8 mouse cellular contexts compared by ENCODE assay signal in genomic region chr13:24816125-24817092, GRCm38 (mm10). TPM values are rescaled to one million over a fixed set of nuclear protein-coding genes. Genes with fewer than 3 reads are reported as not detected.
DNase-seq lines count a peak whose midpoint lies in the region; ATAC-seq lines count a peak whose summit lies in the region.

No protein-coding gene starts in this region.

- intact Hi-C loops in left cerebral cortex, postnatal 36 days (cut with DNase I) = no loop called here

- no peaks in the 10 kb centered on the region for H3K27me3 ChIP-seq in heart, embryonic 13.5 days (replicated peaks)

- no peak for DNase-seq in heart, adult 9 months (ENCODE audit: low spot score in 2 of 2)
- peak; percentile 73 for DNase-seq in kidney, adult 9 months
- no peak for DNase-seq in left cerebral cortex, adult 8-10 months (ENCODE audit: low spot score in 2 of 2)
- DNase-seq in left cerebral cortex, postnatal 36 days (ENCODE audit: low spot score in 2 of 2) = no peak
- DNase-seq in frontal cortex, postnatal 14 days (ENCODE audit: low spot score in 2 of 2) = no peak

- 0 out of 2 replicates have a peak, but pooled peaks have one; percentile 37 for ATAC-seq in heart, embryonic 13.5 days (ENCODE audit: extremely low read depth, insufficient number of reproducible peaks, low FRiP score, low TSS enrichment)
- ATAC-seq in erythroid progenitor cell, adult 5-6 weeks (replicated peaks; ENCODE audit: low FRiP score, poor library complexity, severe bottlenecking) = peak; percentile 48; the same call in 1 of the 2 replicates
- ATAC-seq in megakaryocyte-erythroid progenitor cell, adult 5-6 weeks (replicated peaks; ENCODE audit: low FRiP score, low TSS enrichment, poor library complexity, severe bottlenecking) = peak; percentile 45

- H3K27ac ChIP-seq in heart, embryonic 13.5 days (replicated peaks) = no peak overlapping the region

- no peak overlapping the region for H3K4me2 ChIP-seq in heart, embryonic 13.5 days

- no peaks in the 10 kb centered on the region for H3K4me1 ChIP-seq in heart, embryonic 13.5 days

- no peaks in the 10 kb centered on the region for H3K9me3 ChIP-seq in heart, embryonic 13.5 days

- 61% methylated on average over 4 of the region's 4 CpGs for WGBS in heart, embryonic 13.5 days

- H3K4me3 ChIP-seq in heart, embryonic 13.5 days = no peak overlapping the region

- H3K36me3 ChIP-seq in heart, embryonic 13.5 days = peaks cover 85% of the 10 kb centered on the region

- H3K9ac ChIP-seq in heart, embryonic 13.5 days = no peak overlapping the region

RNA-seq across cellular contexts. Expression of gene Acot13, which starts 14.9 kb away (rescaled TPM):
- 210 and 242 TPM in 2 replicates for polyA plus RNA-seq in heart, embryonic 13.5 days (2015; fragmentation: Nextera tagmentation; extraction: Ambion mirVana)
- total RNA-seq in erythroid progenitor cell, adult 5-6 weeks (2015; ENCODE audit: low replicate concordance) = 18.0 and 24.1 TPM in 2 replicates
- total RNA-seq in erythroid progenitor cell, adult 5-6 weeks (2017; ENCODE audit: low replicate concordance) = 22.7 and 26.2 TPM in 2 replicates
- 39.4 and 69.5 TPM in 2 replicates for total RNA-seq in megakaryocyte-erythroid progenitor cell, adult 5-6 weeks (2014; fragmentation: Nextera tagmentation)
- 80.5 and 87.5 TPM in 2 replicates for total RNA-seq in megakaryocyte-erythroid progenitor cell, adult 5-6 weeks (2017)
- total RNA-seq in left cerebral cortex, adult 8-10 months (2022) = 10 to 100 TPM; 83.7 to 90.3 (median 87.8) TPM
- 10 to 100 TPM; 81.0 to 89.7 TPM for total RNA-seq in left cerebral cortex, postnatal 36 days (2021)

RNA-seq across cellular contexts. Expression of gene BC005537, which starts 15.0 kb away (rescaled TPM):
- polyA plus RNA-seq in heart, embryonic 13.5 days (2015; fragmentation: Nextera tagmentation; extraction: Ambion mirVana) = 8.5 and 10.5 TPM in 2 replicates
- total RNA-seq in erythroid progenitor cell, adult 5-6 weeks (2015; ENCODE audit: low replicate concordance) = 101 and 125 TPM in 2 replicates
- total RNA-seq in erythroid progenitor cell, adult 5-6 weeks (2017; ENCODE audit: low replicate concordance) = 68.5 and 78.0 TPM in 2 replicates
- total RNA-seq in megakaryocyte-erythroid progenitor cell, adult 5-6 weeks (2014; fragmentation: Nextera tagmentation) = 91.9 and 121 TPM in 2 replicates
- total RNA-seq in megakaryocyte-erythroid progenitor cell, adult 5-6 weeks (2017) = 42.4 and 44.0 TPM in 2 replicates
- total RNA-seq in left cerebral cortex, adult 8-10 months (2022) = 100 to 1,000 TPM; 134 to 163 (median 147) TPM
- total RNA-seq in left cerebral cortex, postnatal 36 days (2021) = 100 to 1,000 TPM; 156 to 161 TPM

RNA-seq across cellular contexts. Expression of gene Tdp2, which starts 15.1 kb away (rescaled TPM):
- polyA plus RNA-seq in heart, embryonic 13.5 days (2015; fragmentation: Nextera tagmentation; extraction: Ambion mirVana) = 30.4 and 34.0 TPM in 2 replicates
- 40.0 and 51.6 TPM in 2 replicates for total RNA-seq in erythroid progenitor cell, adult 5-6 weeks (2015; ENCODE audit: low replicate concordance)
- total RNA-seq in erythroid progenitor cell, adult 5-6 weeks (2017; ENCODE audit: low replicate concordance) = 22.4 and 54.9 TPM in 2 replicates
- 61.6 and 87.7 TPM in 2 replicates for total RNA-seq in megakaryocyte-erythroid progenitor cell, adult 5-6 weeks (2014; fragmentation: Nextera tagmentation)
- 61.8 and 64.1 TPM in 2 replicates for total RNA-seq in megakaryocyte-erythroid progenitor cell, adult 5-6 weeks (2017)
- 10 to 100 TPM; 19.9 to 25.0 (median 21.5) TPM for total RNA-seq in left cerebral cortex, adult 8-10 months (2022)
- total RNA-seq in left cerebral cortex, postnatal 36 days (2021) = 10 to 100 TPM; 19.0 to 21.6 TPM

RNA-seq across cellular contexts. Expression of gene D130043K22Rik, which starts 28.5 kb away (rescaled TPM):
- 0.05 and 0.20 TPM in 2 replicates for polyA plus RNA-seq in heart, embryonic 13.5 days (2015; fragmentation: Nextera tagmentation; extraction: Ambion mirVana)
- not detected in 2 replicates for total RNA-seq in erythroid progenitor cell, adult 5-6 weeks (2015; ENCODE audit: low replicate concordance)
- total RNA-seq in erythroid progenitor cell, adult 5-6 weeks (2017; ENCODE audit: low replicate concordance) = not detected in 2 replicates
- not detected in 2 replicates for total RNA-seq in megakaryocyte-erythroid progenitor cell, adult 5-6 weeks (2014; fragmentation: Nextera tagmentation)
- total RNA-seq in megakaryocyte-erythroid progenitor cell, adult 5-6 weeks (2017) = 0.38 TPM in 1 of 2 replicates, not detected in the other
- total RNA-seq in left cerebral cortex, adult 8-10 months (2022) = 10 to 100 TPM; 25.5 to 29.0 (median 27.3) TPM
- total RNA-seq in left cerebral cortex, postnatal 36 days (2021) = 10 to 100 TPM; 29.8 to 33.6 TPM

RNA-seq across cellular contexts. Expression of gene Gmnn, which starts 54.7 kb away (rescaled TPM):
- polyA plus RNA-seq in heart, embryonic 13.5 days (2015; fragmentation: Nextera tagmentation; extraction: Ambion mirVana) = 102 and 119 TPM in 2 replicates
- total RNA-seq in erythroid progenitor cell, adult 5-6 weeks (2015; ENCODE audit: low replicate concordance) = 289 and 378 TPM in 2 replicates
- 180 and 322 TPM in 2 replicates for total RNA-seq in erythroid progenitor cell, adult 5-6 weeks (2017; ENCODE audit: low replicate concordance)
- 156 and 206 TPM in 2 replicates for total RNA-seq in megakaryocyte-erythroid progenitor cell, adult 5-6 weeks (2014; fragmentation: Nextera tagmentation)
- total RNA-seq in megakaryocyte-erythroid progenitor cell, adult 5-6 weeks (2017) = 222 and 297 TPM in 2 replicates
- 1 to 10 TPM; 2.6 to 6.5 (median 5.6) TPM for total RNA-seq in left cerebral cortex, adult 8-10 months (2022)
- 1 to 10 TPM; 3.1 to 5.0 TPM for total RNA-seq in left cerebral cortex, postnatal 36 days (2021)
